In genomic region chr10:77165963-77166717, GRCm38 (mm10) we compare ENCODE assay signal across 8 mouse cellular contexts. TPM values are rescaled to one million over a fixed set of nuclear protein-coding genes. Genes with fewer than 3 reads are reported as not detected.
A peak's percentile ranks its signal among the peaks of the same experiment; 100 is the strongest.
DNase-seq lines count a peak whose midpoint lies in the region; ATAC-seq and TF ChIP-seq lines count a peak whose summit lies in the region.

Gene Col18a1, minus strand, starts transcription at chr10:77166548.

- no peak for ATAC-seq in megakaryocyte, adult 5-6 weeks (ENCODE audit: poor library complexity, severe bottlenecking)
- peak; percentile 79 for ATAC-seq in heart, postnatal 0 days (ENCODE audit: insufficient read depth, low read depth)
- ATAC-seq in midbrain, embryonic 11.5 days (ENCODE audit: low FRiP score): peak; percentile 78

- no peak for TF ChIP-seq EP300 in heart, postnatal 0 days (IDR thresholded peaks at IDR 0.05; ENCODE audit: low read depth)

- peaks cover 92% of the 10 kb centered on the region for H3K4me1 ChIP-seq in megakaryocyte, embryonic 14.5 days
- H3K4me1 ChIP-seq in cortical plate, adult 2 months (ENCODE audit: control insufficient read depth, insufficient read depth, low read length): no peaks in the 10 kb centered on the region
- peaks cover 10% of the 10 kb centered on the region; the same call in 1 of the 2 replicates for H3K4me1 ChIP-seq in heart, postnatal 0 days (ENCODE audit: control insufficient read depth, insufficient read depth)
- peaks cover 25% of the 10 kb centered on the region for H3K4me1 ChIP-seq in midbrain, embryonic 11.5 days (ENCODE audit: control insufficient read depth, insufficient read depth, low read length)

- H3K36me3 ChIP-seq in megakaryocyte, embryonic 14.5 days (replicated peaks; ENCODE audit: low read length): peaks cover 39% of the 10 kb centered on the region
- H3K36me3 ChIP-seq in heart, postnatal 0 days (replicated peaks; ENCODE audit: control insufficient read depth, insufficient read depth, low read length): no peaks in the 10 kb centered on the region
- H3K36me3 ChIP-seq in midbrain, embryonic 11.5 days (ENCODE audit: control insufficient read depth, insufficient read depth, low read length): no peaks in the 10 kb centered on the region

- peak within 1 kb of the TSS; percentile 68 for H3K4me2 ChIP-seq in heart, postnatal 0 days (ENCODE audit: low read depth, low read length)
- H3K4me2 ChIP-seq in midbrain, embryonic 11.5 days: peak within 1 kb of the TSS; percentile 92

- no peak within 1 kb of the TSS for H3K27ac ChIP-seq in cortical plate, adult 2 months (ENCODE audit: insufficient read depth, low read length)
- 0 out of 2 replicates have a peak within 1 kb of the TSS, but pooled peaks have one; percentile 8 for H3K27ac ChIP-seq in heart, postnatal 0 days (ENCODE audit: low read depth)
- peak within 1 kb of the TSS; percentile 86 for H3K27ac ChIP-seq in midbrain, embryonic 11.5 days (ENCODE audit: low read depth, low read length)

- peak within 1 kb of the TSS; percentile 99 for H3K4me3 ChIP-seq in megakaryocyte, embryonic 14.5 days (replicated peaks)
- peak within 1 kb of the TSS; percentile 25; the same call in 1 of the 2 replicates for H3K4me3 ChIP-seq in cortical plate, adult 2 months (ENCODE audit: insufficient read depth, low read length)
- peak within 1 kb of the TSS; percentile 52 for H3K4me3 ChIP-seq in heart, postnatal 0 days (ENCODE audit: low read depth, low read length)
- H3K4me3 ChIP-seq in midbrain, embryonic 11.5 days (ENCODE audit: low read depth, low read length): peak within 1 kb of the TSS; percentile 54

- H3K9me3 ChIP-seq in megakaryocyte, embryonic 14.5 days: no peaks in the 10 kb centered on the region
- no peaks in the 10 kb centered on the region for H3K9me3 ChIP-seq in heart, postnatal 0 days (replicated peaks; ENCODE audit: control insufficient read depth, low read length)
- no peaks in the 10 kb centered on the region for H3K9me3 ChIP-seq in midbrain, embryonic 11.5 days (ENCODE audit: control insufficient read depth, low read length)

- under 1% methylated on average over 42 of the region's 42 CpGs for WGBS in heart, postnatal 0 days
- WGBS in midbrain, embryonic 11.5 days: under 1% methylated on average over 41 of the region's 42 CpGs

- DNase-seq in heart, postnatal 0 days (ENCODE audit: low spot score): no peak
- peak; percentile 80 to 85 for DNase-seq in kidney, postnatal 25 days
- DNase-seq in midbrain, embryonic 11.5 days (ENCODE audit: low spot score, missing footprints): peak; percentile 97
- DNase-seq in right cerebral cortex, postnatal 4 days: no peak
- DNase-seq in layer of hippocampus, postnatal 14 days (ENCODE audit: low spot score in 2 of 2): no peak

- no peaks in the 10 kb centered on the region for H3K27me3 ChIP-seq in megakaryocyte, embryonic 14.5 days (replicated peaks)
- H3K27me3 ChIP-seq in heart, postnatal 0 days (ENCODE audit: control insufficient read depth, insufficient read depth, low read length): peaks cover 32% of the 10 kb centered on the region; the same call in 1 of the 2 replicates
- no peaks in the 10 kb centered on the region for H3K27me3 ChIP-seq in midbrain, embryonic 11.5 days (ENCODE audit: control insufficient read depth, insufficient read depth, low read length)

- no peak for TF ChIP-seq POLR2A in cortical plate, adult 2 months (IDR thresholded peaks at IDR 0.05; ENCODE audit: extremely low read depth, insufficient read depth, low read length)

- no peak for TF ChIP-seq CTCF in cortical plate, adult 2 months (IDR thresholded peaks at IDR 0.05; ENCODE audit: extremely low read depth, insufficient read depth, low read length)
- no peak for TF ChIP-seq CTCF in heart, postnatal 0 days (IDR thresholded peaks at IDR 0.05; ENCODE audit: low read depth)

- peak within 1 kb of the TSS; percentile 14 for H3K9ac ChIP-seq in heart, postnatal 0 days (replicated peaks; ENCODE audit: low read depth, low read length)
- peak within 1 kb of the TSS; percentile 79 for H3K9ac ChIP-seq in midbrain, embryonic 11.5 days (ENCODE audit: low read length)

RNA-seq across cellular contexts. Expression of gene Col18a1, which starts in this region (rescaled TPM):
- polyA plus RNA-seq in megakaryocyte, embryonic 14.5 days (2012; ENCODE audit: insufficient read depth, low replicate concordance): 946 and 2,951 TPM in 2 replicates
- 0.09 TPM in 1 of 2 replicates, not detected in the other for total RNA-seq in megakaryocyte, adult 5-6 weeks (2015)
- not detected in 2 replicates for total RNA-seq in megakaryocyte, adult 5-6 weeks (2017)
- polyA plus RNA-seq in cortical plate, adult 2 months (2012; rRNA removed): 2.3 and 2.7 TPM in 2 replicates
- 130 and 133 TPM in 2 replicates for total RNA-seq in heart, postnatal 0 days (2014; rRNA removed; ENCODE audit: low replicate concordance)
- polyA plus RNA-seq in heart, postnatal 0 days (2015; fragmentation: Nextera tagmentation; extraction: Ambion mirVana): 40.6 and 47.3 TPM in 2 replicates
- polyA plus RNA-seq in midbrain, embryonic 11.5 days (2014; fragmentation: Nextera tagmentation; extraction: Ambion mirVana): 46.8 and 52.2 TPM in 2 replicates
- 1 to 10 TPM; 7.3 to 9.8 TPM for total RNA-seq in layer of hippocampus, postnatal 14 days (2021)

Comparison
In these comparisons a context has a peak if more than half of its experiments do, and no peak if none do; other contexts are left out.
1. RNA of gene Col18a1 (total RNA-seq): 130 to 133 TPM in heart, postnatal 0 days; 7.3 to 9.8 TPM in layer of hippocampus, postnatal 14 days and 0.09 TPM in megakaryocyte, adult 5-6 weeks; every median in the first group is over 10 times any median in the second.
2. RNA of gene Col18a1 (polyA plus RNA-seq): 946 to 2,951 TPM in megakaryocyte, embryonic 14.5 days; 46.8 to 52.2 TPM in midbrain, embryonic 11.5 days, 40.6 to 47.3 TPM in heart, postnatal 0 days and 2.3 to 2.7 TPM in cortical plate, adult 2 months; every median in the first group is over 10 times any median in the second.
3. H3K4me3 ChIP-seq: peak in every context shown above with its lines; median percentile 99 in megakaryocyte, embryonic 14.5 days; 54 in midbrain, embryonic 11.5 days; 52 in heart, postnatal 0 days; 25 in cortical plate, adult 2 months.
4. DNase-seq: peak in kidney, postnatal 25 days (2 of 2) and midbrain, embryonic 11.5 days (single experiment); none in heart, postnatal 0 days (single experiment), right cerebral cortex, postnatal 4 days (single experiment) and layer of hippocampus, postnatal 14 days (0 of 2).